Mouse (Mus musculus) stomach, embryonic 16.5 days (tissue): ENCODE measurements around the gene Lpin2. TPM values are rescaled to one million over a fixed set of nuclear protein-coding genes. Genes with fewer than 3 reads are reported as not detected.

Experiments used
- ATAC-seq: fragments of 200-750 bp; cut with Nextera tagmentation; 2 replicates; pipeline ENCODE4 v1.8.0; 2017; ENCODE audit warnings: moderate number of reproducible peaks, moderate TSS enrichment; ENCODE audit not compliant: insufficient read depth, low FRiP score
- H3K27ac ChIP-seq: fragments of 300-500 bp; sonication (generic); 2 replicates; pipeline ENCODE4 v1.5.1; 2014; ENCODE audit warnings: low read length
- H3K27me3 ChIP-seq: fragments of 300-500 bp; sonication (generic); 2 replicates; pipeline ENCODE4 v1.6.1; 2014; ENCODE audit warnings: low read length, control low read depth, mixed read lengths; ENCODE audit not compliant: control insufficient read depth, insufficient read depth
- H3K36me3 ChIP-seq: fragments of 300-500 bp; sonication (generic); 2 replicates; pipeline ENCODE4 v1.6.1; 2014; ENCODE audit warnings: low read length; ENCODE audit not compliant: control insufficient read depth, insufficient read depth
- H3K4me1 ChIP-seq: fragments of 300-500 bp; sonication (generic); 2 replicates; pipeline ENCODE4 v1.6.1; 2014; ENCODE audit warnings: low read length, control low read depth, mixed read lengths; ENCODE audit not compliant: control insufficient read depth, insufficient read depth
- H3K4me2 ChIP-seq: fragments of 300-500 bp; sonication (generic); 2 replicates; pipeline ENCODE4 v1.6.1; 2014; ENCODE audit warnings: low read depth, low read length, mixed read lengths
- H3K4me3 ChIP-seq: fragments of 300-500 bp; sonication (generic); replicated peaks from 2 replicates; pipeline ENCODE4 v1.5.1; 2014; ENCODE audit warnings: mild to moderate bottlenecking, low read length
- H3K9ac ChIP-seq: fragments of 300-500 bp; sonication (generic); 2 replicates; pipeline ENCODE4 v1.6.1; 2014; ENCODE audit warnings: low read length
- H3K9me3 ChIP-seq: fragments of 300-500 bp; sonication (generic); replicated peaks from 2 replicates; pipeline ENCODE4 v1.6.1; 2016; ENCODE audit warnings: low read length, control low read depth; ENCODE audit not compliant: control insufficient read depth
- WGBS: fragments of 180-500 bp; shearing (Covaris S2); extraction: QIAGEN DNeasy Blood & Tissue Kit; methylation state at CpG from one replicate; pipeline ENCODE4 v1.1.7; 2014; 5-methylcytosine and 5-hydroxymethylcytosine counted together
- polyA plus RNA-seq: library from polyadenylated mRNA; unstranded; fragments of >200 nt; fragmentation: Nextera tagmentation; extraction: Ambion mirVana; gene quantifications from 2 replicates; pipeline ENCODE4 v1.2.1, GENCODE M21; 2015

Gene Lpin2
- polyA plus RNA-seq, 1 experiment from 2014 or later: 27.6 TPM

DNA sequence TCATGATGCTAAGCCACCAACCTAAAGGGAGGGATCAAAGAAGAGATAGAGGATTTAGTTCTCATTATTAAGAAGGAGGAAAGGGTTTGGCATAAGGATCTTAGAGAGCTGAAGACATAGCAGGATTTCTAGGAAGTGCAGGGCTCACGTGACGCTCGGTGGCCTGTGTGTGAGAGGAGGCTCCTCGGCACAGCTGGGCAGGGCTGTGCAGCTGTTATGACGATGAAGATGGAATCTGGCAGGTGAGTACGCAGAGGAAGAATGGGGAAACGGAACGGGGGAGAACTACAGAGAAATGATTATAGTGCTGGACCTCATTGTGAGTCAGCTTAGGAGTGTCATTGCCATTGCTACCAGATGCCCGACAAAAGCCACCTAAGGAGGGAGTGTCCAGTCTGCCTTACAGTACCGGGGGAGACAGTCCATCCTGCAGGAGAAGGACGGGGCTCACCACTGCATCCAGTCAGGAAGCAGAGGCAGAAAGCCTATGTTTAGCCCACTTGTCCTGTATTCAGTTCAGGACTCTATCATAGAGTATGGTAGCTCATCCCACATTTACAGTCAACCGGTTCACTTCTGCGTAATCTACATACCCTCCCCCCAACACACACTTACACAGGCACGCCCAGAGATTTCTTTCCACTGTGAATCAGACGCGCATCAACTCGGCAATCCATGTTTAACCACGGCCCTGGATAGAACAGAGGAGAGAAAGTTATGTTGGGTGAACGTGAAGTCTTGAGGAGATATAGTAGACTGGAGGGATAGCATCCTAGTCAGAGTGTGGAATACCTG is 37.8 kb upstream of the Lpin2 start:
- H3K27me3 ChIP-seq: no peaks in the 10 kb centered on the region
- WGBS: 74% methylated on average over 19 of the region's 19 CpGs
- no peak overlapping the region for H3K4me2 ChIP-seq
- H3K9ac ChIP-seq: no peak overlapping the region
- ATAC-seq: no peak
- no peaks in the 10 kb centered on the region for H3K4me1 ChIP-seq
- no peaks in the 10 kb centered on the region for H3K36me3 ChIP-seq
- no peak overlapping the region for H3K4me3 ChIP-seq
- H3K27ac ChIP-seq: no peak overlapping the region
- H3K9me3 ChIP-seq: no peaks in the 10 kb centered on the region

GRCm38 (mm10) chr17:71145248-71145961 is 37.0 kb upstream of the Lpin2 start:
- no peaks in the 10 kb centered on the region for H3K36me3 ChIP-seq
- no peaks in the 10 kb centered on the region for H3K9me3 ChIP-seq
- H3K4me2 ChIP-seq: no peak overlapping the region
- no peak overlapping the region for H3K9ac ChIP-seq
- H3K4me3 ChIP-seq: no peak overlapping the region
- 86% methylated on average over 1 of the region's 1 CpGs for WGBS
- no peaks in the 10 kb centered on the region for H3K27me3 ChIP-seq
- no peaks in the 10 kb centered on the region for H3K4me1 ChIP-seq
- ATAC-seq: no peak
- no peak overlapping the region for H3K27ac ChIP-seq

DNA sequence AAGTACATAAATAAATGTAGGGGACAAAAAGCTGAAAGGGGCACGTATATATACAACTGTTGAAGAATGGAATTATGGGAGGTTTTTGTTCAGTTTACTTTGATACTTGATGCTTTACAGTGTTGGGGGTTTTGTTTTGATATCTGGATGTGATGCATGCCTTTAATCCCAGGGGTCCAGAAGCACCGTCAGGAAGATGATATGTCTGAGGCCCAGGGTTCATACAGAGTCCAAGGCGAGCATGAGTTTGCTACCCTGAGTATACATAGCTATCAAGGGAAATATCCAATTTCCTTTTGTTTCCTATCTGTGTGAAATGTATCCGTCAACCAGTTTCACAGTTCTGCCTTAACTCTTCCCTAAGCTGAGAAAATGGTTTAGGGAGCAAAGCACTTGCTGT is 29.0 kb upstream of the Lpin2 start:
- WGBS: 37% methylated on average over 4 of the region's 4 CpGs
- no peak for ATAC-seq
- peaks cover 17% of the 10 kb centered on the region for H3K4me1 ChIP-seq
- no peaks in the 10 kb centered on the region for H3K27me3 ChIP-seq
- H3K36me3 ChIP-seq: no peaks in the 10 kb centered on the region
- no peak overlapping the region for H3K4me2 ChIP-seq
- H3K27ac ChIP-seq: no peak overlapping the region
- H3K9me3 ChIP-seq: no peaks in the 10 kb centered on the region
- H3K4me3 ChIP-seq: no peak overlapping the region
- no peak overlapping the region for H3K9ac ChIP-seq

DNA sequence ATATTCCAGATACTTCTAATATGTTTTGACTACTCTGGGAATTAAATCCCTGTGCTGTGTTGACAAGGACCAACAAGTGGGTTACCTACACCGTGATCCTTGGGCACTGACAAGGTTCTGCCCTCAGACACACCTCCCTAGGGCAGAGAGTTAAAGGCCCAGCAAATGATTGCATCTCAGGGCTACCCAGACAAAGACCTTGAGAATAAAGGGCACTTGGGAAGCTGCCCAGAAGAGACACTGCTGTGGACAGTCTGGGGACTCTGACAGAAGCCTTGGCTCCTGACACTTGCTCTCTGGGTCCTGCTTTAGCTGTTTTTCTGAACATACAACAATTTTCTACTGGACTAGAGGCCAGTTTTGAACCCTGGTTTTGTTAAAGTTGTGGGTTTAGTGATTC is 27.1 kb upstream of the Lpin2 start:
- H3K4me1 ChIP-seq: peaks cover 30% of the 10 kb centered on the region
- no peak overlapping the region for H3K9ac ChIP-seq
- H3K27ac ChIP-seq: no peak overlapping the region
- no peak overlapping the region for H3K4me3 ChIP-seq
- WGBS: 13% methylated on average over 1 of the region's 1 CpGs
- ATAC-seq: no peak
- no peak overlapping the region for H3K4me2 ChIP-seq
- H3K9me3 ChIP-seq: no peaks in the 10 kb centered on the region
- no peaks in the 10 kb centered on the region for H3K36me3 ChIP-seq
- no peaks in the 10 kb centered on the region for H3K27me3 ChIP-seq

GRCm38 (mm10) chr17:71159152-71159567 is 23.2 kb upstream of the Lpin2 start:
- Histone ChIP-seq H3K4me1 (peaks cover 23% of the 10 kb centered on the region), H3K27ac (peak overlapping the region; percentile 75), H3K27me3 (no peaks in the 10 kb centered on the region), H3K36me3 (no peaks in the 10 kb centered on the region), H3K4me2 (no peak overlapping the region; the same call in 1 of the 2 replicates), H3K9ac (no peak overlapping the region), H3K4me3 (no peak overlapping the region), H3K9me3 (no peaks in the 10 kb centered on the region)
- peak; percentile 81 for ATAC-seq
- 15% methylated on average over 4 of the region's 4 CpGs for WGBS

DNA sequence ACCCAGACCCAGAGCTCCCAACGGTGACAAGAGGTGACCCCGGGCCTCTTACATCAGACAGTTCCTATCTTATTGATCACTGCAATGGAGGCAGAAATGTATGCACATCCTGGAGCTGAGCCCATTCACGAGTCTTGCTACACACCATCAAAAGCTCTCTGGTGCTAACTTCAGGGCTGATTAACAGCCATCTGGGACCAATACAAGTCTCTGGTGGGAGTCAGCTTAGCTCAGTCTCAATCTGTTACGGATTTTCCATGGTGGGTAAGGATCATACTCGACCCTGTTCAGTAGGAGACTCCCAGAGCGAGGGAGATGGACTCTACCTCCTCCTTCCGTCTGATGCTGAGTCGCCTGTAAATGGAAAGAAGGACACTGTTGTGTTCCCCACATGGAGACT is 22.6 kb upstream of the Lpin2 start:
- H3K4me2 ChIP-seq: no peak overlapping the region; the same call in 1 of the 2 replicates
- H3K9ac ChIP-seq: no peak overlapping the region
- 63% methylated on average over 8 of the region's 8 CpGs for WGBS
- H3K4me1 ChIP-seq: peaks cover 20% of the 10 kb centered on the region
- ATAC-seq: no peak
- H3K27ac ChIP-seq: peak overlapping the region; percentile 75
- H3K27me3 ChIP-seq: no peaks in the 10 kb centered on the region
- H3K9me3 ChIP-seq: no peaks in the 10 kb centered on the region
- H3K36me3 ChIP-seq: no peaks in the 10 kb centered on the region
- no peak overlapping the region for H3K4me3 ChIP-seq

DNA sequence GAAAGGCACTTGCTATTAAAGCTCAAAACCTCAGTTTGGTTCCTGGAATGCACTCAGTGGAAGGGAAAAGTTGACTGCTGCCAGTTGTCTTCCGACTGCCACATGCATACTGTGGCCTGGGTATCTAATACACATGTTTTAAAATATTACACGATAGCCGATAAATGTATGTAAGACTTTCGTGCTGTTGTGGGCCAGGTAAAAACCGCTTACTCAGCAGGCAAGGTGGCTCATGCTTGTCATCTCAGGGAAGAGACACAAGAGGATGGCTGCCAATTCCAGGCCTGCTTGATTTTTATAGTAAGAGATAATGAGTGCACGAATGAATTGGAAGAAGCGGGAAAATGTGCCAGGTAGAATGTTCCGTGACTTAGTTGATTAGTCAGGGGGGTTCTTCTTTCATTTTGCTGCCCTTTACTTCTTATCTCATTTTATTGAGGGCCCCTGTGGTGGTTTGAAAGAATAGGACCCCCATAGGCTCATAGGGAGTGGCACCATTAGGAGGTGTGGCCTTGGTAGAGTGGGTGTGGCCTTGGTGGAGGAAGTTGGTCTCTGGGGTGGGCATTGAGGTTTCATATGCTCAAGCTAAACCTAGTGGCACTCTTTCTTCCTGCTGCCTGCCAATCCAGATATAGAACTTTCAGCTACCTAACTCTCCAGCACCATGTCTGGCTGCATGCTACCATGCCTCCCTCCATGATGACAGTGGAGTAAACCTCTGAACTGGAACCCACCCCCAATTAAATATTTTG is 21.9 kb upstream of the Lpin2 start:
- ATAC-seq: no peak
- WGBS: 94% methylated on average over 8 of the region's 8 CpGs
- H3K27ac ChIP-seq: peak overlapping the region; percentile 75

GRCm38 (mm10) chr17:71164991-71165390 is 17.4 kb upstream of the Lpin2 start:
- Histone ChIP-seq H3K27me3 (no peaks in the 10 kb centered on the region), H3K4me2 (no peak overlapping the region), H3K36me3 (no peaks in the 10 kb centered on the region), H3K4me1 (peaks cover 3% of the 10 kb centered on the region; the same call in 1 of the 2 replicates), H3K27ac (no peak overlapping the region), H3K9me3 (no peaks in the 10 kb centered on the region), H3K4me3 (no peak overlapping the region), H3K9ac (no peak overlapping the region)
- ATAC-seq: peak; percentile 71; the same call in 1 of the 2 replicates
- 57% methylated on average over 6 of the region's 6 CpGs for WGBS

More for the DNA sequence above, 21.9 kb upstream of the Lpin2 start:
- no peak overlapping the region for H3K4me2 ChIP-seq
- no peak overlapping the region for H3K4me3 ChIP-seq
- peaks cover 16% of the 10 kb centered on the region for H3K4me1 ChIP-seq
- H3K27me3 ChIP-seq: no peaks in the 10 kb centered on the region
- H3K9ac ChIP-seq: no peak overlapping the region
- no peaks in the 10 kb centered on the region for H3K36me3 ChIP-seq
- no peaks in the 10 kb centered on the region for H3K9me3 ChIP-seq
